Mouse (Mus musculus): ENCODE data around the gene Odf3. TPM values are rescaled to one million over a fixed set of nuclear protein-coding genes. Genes with fewer than 3 reads are reported as not detected.
"Not testable (repeated sequence)": the region's sequence is repeated elsewhere in the genome, so short reads cannot be mapped to it uniquely, and the experiment has no call there.

Gene Odf3
- polyA plus RNA-seq, 1 experiment from 2014 or later = not detected

DNA sequence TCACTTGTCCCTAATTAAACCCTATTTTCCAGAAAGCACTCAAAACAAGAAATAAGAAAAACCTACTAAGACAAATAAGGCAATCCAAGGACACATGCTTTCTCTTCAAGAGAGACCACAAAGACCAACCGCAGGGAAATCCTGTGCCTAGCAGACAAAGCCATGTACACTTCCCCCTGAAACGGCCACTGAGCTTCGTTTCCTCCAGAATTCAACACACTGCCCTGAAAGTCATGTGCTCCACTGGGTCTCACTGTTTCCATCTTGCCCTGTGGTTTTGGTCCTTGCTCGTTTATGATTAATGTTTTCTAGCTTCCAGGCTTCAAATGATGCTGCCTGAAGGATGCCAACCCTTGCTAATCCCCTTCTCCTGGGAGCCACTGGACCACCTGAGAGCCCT is 26.6 kb downstream of the Odf3 start:
- H3K27me3 ChIP-seq (ENCODE audit: poor library complexity, severe bottlenecking) = no peaks in the 10 kb centered on the region
- 89% methylated on average over 4 of the region's 4 CpGs for WGBS

GRCm38 (mm10) chr7:140877364-140877763 is 29.8 kb downstream of the Odf3 start:
- Histone ChIP-seq H3K27ac (no peak overlapping the region), H3K4me1 (peaks cover 8% of the 10 kb centered on the region), H3K36me3 (replicated peaks) (peaks cover 36% of the 10 kb centered on the region), H3K9me3 (no peaks in the 10 kb centered on the region), H3K4me3 (no peak overlapping the region), H3K27me3 (ENCODE audit: poor library complexity, severe bottlenecking) (no peaks in the 10 kb centered on the region)
- WGBS = 93% methylated on average over 6 of the region's 6 CpGs
- no peak for DNase-seq (ENCODE audit: extremely low spot score, low spot score)

More for the DNA sequence above, 26.6 kb downstream of the Odf3 start:
- Histone ChIP-seq H3K9me3 (no peaks in the 10 kb centered on the region), H3K4me3 (no peak overlapping the region), H3K36me3 (replicated peaks) (peaks cover 41% of the 10 kb centered on the region), H3K27ac (no peak overlapping the region), H3K4me1 (no peaks in the 10 kb centered on the region)
- DNase-seq (ENCODE audit: extremely low spot score, low spot score) = no peak

DNA sequence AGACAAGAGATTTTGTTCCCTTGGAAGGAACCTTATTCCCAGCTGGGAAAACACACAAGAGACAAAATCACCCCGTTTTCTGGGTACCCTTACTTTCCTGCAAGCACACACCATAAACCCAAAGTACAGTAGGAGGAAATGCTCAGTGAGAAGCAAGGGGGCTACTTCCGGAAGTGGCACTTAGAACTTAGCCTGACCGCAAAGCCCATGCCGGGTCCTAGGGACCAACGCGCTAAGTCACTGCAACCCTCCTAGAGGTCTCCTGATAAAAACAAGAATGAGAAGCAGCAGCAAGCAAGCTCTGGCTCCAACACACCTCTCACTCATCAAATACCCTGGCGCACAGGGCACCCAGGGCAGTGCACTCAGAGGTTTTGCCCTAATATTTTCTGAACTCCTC is 31.8 kb downstream of the Odf3 start:
- Histone ChIP-seq H3K27me3 (ENCODE audit: poor library complexity, severe bottlenecking) (no peaks in the 10 kb centered on the region), H3K4me1 (peaks cover 20% of the 10 kb centered on the region), H3K27ac (no peak overlapping the region), H3K36me3 (replicated peaks) (peaks cover 39% of the 10 kb centered on the region), H3K4me3 (no peak overlapping the region), H3K9me3 (no peaks in the 10 kb centered on the region)
- DNase-seq (ENCODE audit: extremely low spot score, low spot score) = no peak
- WGBS = 89% methylated on average over 7 of the region's 7 CpGs

DNA sequence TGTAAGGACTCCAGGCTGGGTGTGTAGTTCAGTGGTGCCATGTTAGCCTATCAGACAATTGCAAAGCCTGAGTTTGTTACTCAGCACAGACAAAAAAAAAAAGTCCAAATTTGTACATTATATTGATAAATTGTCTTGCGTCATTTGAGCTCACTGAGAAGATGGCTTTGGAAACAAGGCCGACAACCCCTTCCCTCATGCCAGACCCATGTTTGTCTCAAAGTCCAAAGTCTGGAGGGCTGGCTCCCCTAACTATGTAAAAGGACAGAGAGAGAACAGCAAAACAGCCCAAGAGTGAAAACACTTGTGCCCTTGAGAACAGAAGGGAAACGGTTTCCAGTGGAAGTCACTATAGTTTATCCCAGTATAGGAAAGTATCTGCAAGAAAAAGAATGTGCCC is 32.8 kb downstream of the Odf3 start:
- Histone ChIP-seq H3K4me1 (peaks cover 20% of the 10 kb centered on the region), H3K27me3 (ENCODE audit: poor library complexity, severe bottlenecking) (no peaks in the 10 kb centered on the region), H3K36me3 (replicated peaks) (peaks cover 43% of the 10 kb centered on the region), H3K9me3 (no peaks in the 10 kb centered on the region), H3K4me3 (peak overlapping the region; percentile 18; the same call in 1 of the 2 replicates), H3K27ac (no peak overlapping the region)
- WGBS = 83% methylated on average over 3 of the region's 3 CpGs
- DNase-seq (ENCODE audit: extremely low spot score, low spot score) = no peak

DNA sequence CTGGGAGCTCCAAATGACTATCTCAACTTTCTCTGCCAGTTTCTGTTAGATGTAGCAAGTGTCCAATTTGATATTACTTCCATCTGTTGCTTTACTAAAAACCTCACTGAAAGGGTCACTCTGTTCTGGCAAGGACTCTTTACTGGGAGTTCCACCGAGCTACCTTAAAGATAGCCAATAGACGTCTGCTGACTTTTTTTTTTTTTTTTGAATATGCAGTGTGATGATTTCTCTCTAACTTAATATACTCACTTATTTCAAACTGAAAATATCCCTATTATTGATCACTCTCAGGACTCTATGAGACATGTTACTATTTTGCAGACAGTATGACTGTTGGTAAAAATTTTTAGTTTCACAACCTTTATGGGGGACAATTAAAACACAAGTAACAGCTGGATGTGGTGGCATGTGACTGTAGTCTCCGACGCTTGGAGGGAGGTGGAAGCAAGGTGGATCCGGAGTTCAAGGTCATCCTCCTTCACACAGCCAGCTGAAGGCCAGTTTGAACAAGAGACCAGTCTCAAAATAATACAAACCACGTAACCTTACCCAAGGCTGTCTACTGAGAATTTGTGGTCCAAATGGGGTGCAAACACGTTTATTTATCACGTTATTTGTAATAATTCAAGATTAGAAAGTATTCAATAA is 33.4 kb downstream of the Odf3 start:
- H3K9me3 ChIP-seq = no peaks in the 10 kb centered on the region
- peaks cover 43% of the 10 kb centered on the region for H3K36me3 ChIP-seq (replicated peaks)
- H3K27me3 ChIP-seq (ENCODE audit: poor library complexity, severe bottlenecking) = no peaks in the 10 kb centered on the region
- H3K4me1 ChIP-seq = peaks cover 20% of the 10 kb centered on the region
- peak overlapping the region; percentile 98 for H3K4me3 ChIP-seq
- 36% methylated on average over 8 of the region's 8 CpGs for WGBS
- H3K27ac ChIP-seq = peak overlapping the region; percentile 88
- no peak for DNase-seq (ENCODE audit: extremely low spot score, low spot score)

DNA sequence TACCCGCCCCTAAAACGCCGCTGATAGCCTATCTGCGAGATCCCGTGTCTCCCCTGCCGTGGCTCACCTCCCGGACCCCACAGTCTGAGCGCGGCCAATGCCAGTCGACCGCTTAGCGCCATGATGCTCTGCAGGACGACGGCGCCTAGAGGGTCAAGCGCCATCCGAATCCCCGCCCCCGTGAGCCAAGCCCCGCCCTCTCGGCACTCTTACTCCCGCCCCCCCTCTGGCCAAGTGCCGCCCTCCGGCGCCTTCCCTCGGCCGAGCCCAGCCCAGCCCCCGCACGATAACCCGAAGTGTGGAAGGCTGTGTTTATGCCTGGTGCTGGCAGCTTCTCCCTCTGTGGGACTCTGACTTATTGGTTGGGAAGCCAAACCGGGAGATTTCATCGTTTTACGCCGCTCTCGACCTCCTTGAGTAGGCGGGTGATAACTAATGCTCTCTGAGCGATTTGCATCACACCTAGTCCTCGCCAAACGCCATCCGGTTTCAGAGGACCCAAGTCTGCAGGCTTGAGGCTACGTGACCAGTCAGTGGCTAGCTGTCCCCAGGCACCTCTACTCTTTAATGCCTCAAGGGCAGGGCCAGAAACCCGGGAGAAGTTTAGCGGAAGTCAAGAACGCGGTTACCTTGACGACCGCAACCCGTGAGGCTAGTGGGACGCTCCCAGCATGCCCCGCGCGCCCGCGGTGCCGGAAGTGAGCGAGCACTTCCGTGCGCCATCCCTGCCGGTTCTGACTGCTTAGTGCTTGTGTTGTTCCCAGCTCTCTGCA is 34.3 kb downstream of the Odf3 start, which contains the start of the genes Psmd13 and Sirt3:
Psmd13 (plus strand) TSS at position 273 of the 773 bp plus-strand sequence.
Sirt3 (minus strand) TSS at position 614 of the 773 bp plus-strand sequence.
- Histone ChIP-seq H3K4me3 (peak within 1 kb of the TSS; percentile 98), H3K4me1 (peaks cover 20% of the 10 kb centered on the region), H3K36me3 (replicated peaks) (peaks cover 43% of the 10 kb centered on the region), H3K27me3 (ENCODE audit: poor library complexity, severe bottlenecking) (no peaks in the 10 kb centered on the region), H3K9me3 (no peaks in the 10 kb centered on the region), H3K27ac (peak within 1 kb of the TSS; percentile 88)
- peak; percentile 91 for DNase-seq (ENCODE audit: extremely low spot score, low spot score)
- under 1% methylated on average over 59 of the region's 59 CpGs for WGBS

GRCm38 (mm10) chr7:140882469-140882803 is 34.8 kb downstream of the Odf3 start:
- Histone ChIP-seq H3K27ac (peak overlapping the region; percentile 88), H3K4me1 (peaks cover 20% of the 10 kb centered on the region), H3K9me3 (no peaks in the 10 kb centered on the region), H3K36me3 (replicated peaks) (peaks cover 43% of the 10 kb centered on the region), H3K27me3 (ENCODE audit: poor library complexity, severe bottlenecking) (no peaks in the 10 kb centered on the region), H3K4me3 (peak overlapping the region; percentile 98)
- no peak for DNase-seq (ENCODE audit: extremely low spot score, low spot score)
- under 1% methylated on average over 12 of the region's 12 CpGs for WGBS

GRCm38 (mm10) chr7:140890636-140891035 is 43.0 kb downstream of the Odf3 start:
- H3K27ac ChIP-seq; DNase-seq (ENCODE audit: extremely low spot score, low spot score); H3K9me3 ChIP-seq; H3K4me1 ChIP-seq; H3K4me3 ChIP-seq; H3K27me3 ChIP-seq (ENCODE audit: poor library complexity, severe bottlenecking): not testable (repeated sequence)
- 95% methylated on average over 16 of the region's 16 CpGs for WGBS
- peaks cover 88% of the 10 kb centered on the region for H3K36me3 ChIP-seq (replicated peaks)

DNA sequence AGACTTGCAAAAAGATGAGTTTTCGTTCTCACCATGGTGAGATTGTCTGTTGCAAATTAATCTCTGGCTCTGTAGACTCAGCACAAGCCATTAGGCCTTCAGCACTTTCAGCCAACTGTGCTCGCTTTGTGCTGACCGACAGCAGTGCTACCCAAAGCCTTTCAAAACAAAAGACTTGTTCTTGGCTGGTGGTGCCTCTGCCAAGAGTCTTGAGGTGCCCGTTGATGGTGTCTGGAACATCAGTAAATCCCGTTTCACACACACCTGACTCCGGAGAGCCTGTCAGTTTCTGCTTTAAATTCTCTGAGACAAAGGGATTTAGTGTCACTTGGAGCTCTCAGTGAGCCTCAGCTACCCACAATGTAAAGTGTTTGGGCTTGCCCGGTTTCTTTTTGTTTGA is 46.4 kb downstream of the Odf3 start:
- DNase-seq (ENCODE audit: extremely low spot score, low spot score) = no peak
- H3K27me3 ChIP-seq (ENCODE audit: poor library complexity, severe bottlenecking) = no peaks in the 10 kb centered on the region
- H3K36me3 ChIP-seq (replicated peaks) = peaks cover 88% of the 10 kb centered on the region
- WGBS = 92% methylated on average over 7 of the region's 7 CpGs
- H3K9me3 ChIP-seq = no peaks in the 10 kb centered on the region
- no peak overlapping the region for H3K4me3 ChIP-seq
- H3K4me1 ChIP-seq = no peaks in the 10 kb centered on the region
- no peak overlapping the region for H3K27ac ChIP-seq

DNA sequence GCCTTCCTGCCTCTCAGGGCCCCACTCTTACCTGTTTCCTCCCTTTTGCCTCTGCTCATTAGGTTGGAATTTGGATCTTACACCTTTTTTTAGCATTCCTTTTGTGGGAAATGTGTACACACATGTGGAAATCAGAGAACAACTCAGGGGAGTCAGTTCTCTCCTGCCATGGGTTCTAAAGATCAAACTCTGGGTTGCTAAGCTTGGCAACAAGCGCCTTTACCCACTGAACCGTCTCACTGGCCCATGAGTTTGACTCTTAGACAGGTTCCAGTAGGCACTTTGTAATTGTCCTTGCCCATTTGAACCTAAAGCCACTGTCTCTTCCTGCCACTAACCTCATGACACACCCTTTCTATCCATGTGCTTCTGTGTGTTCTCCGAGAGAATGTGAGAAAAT is 47.0 kb downstream of the Odf3 start:
- Histone ChIP-seq H3K27me3 (ENCODE audit: poor library complexity, severe bottlenecking) (no peaks in the 10 kb centered on the region), H3K4me1 (no peaks in the 10 kb centered on the region), H3K36me3 (replicated peaks) (peaks cover 86% of the 10 kb centered on the region), H3K9me3 (no peaks in the 10 kb centered on the region), H3K27ac (no peak overlapping the region), H3K4me3 (no peak overlapping the region)
- no peak for DNase-seq (ENCODE audit: extremely low spot score, low spot score)
- 96% methylated on average over 3 of the region's 3 CpGs for WGBS

DNA sequence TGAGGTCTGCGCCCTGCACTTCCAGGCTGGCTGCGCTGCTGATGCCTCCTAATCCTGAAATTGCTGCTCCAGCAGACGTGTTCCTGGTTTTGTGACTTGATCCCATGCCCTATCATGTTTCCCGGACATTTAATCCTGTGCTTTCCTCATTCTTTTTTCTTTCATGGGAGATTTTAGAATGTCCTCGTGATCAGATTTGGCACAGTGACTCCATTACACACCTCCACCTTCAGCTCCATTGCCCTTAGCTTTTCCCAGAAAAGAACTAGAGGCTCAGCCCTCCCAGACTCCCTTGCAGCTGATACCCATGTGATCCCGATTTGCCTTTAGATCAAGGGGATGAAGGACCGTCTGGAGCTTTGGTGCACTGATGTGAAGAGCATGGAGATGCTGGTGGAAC is 50.3 kb downstream of the Odf3 start:
- no peak overlapping the region for H3K27ac ChIP-seq
- 82% methylated on average over 7 of the region's 7 CpGs for WGBS
- DNase-seq (ENCODE audit: extremely low spot score, low spot score) = no peak
- H3K27me3 ChIP-seq (ENCODE audit: poor library complexity, severe bottlenecking) = no peaks in the 10 kb centered on the region
- H3K4me3 ChIP-seq = no peak overlapping the region
- no peaks in the 10 kb centered on the region for H3K9me3 ChIP-seq
- peaks cover 12% of the 10 kb centered on the region for H3K4me1 ChIP-seq
- H3K36me3 ChIP-seq (replicated peaks) = peaks cover 69% of the 10 kb centered on the region

DNA sequence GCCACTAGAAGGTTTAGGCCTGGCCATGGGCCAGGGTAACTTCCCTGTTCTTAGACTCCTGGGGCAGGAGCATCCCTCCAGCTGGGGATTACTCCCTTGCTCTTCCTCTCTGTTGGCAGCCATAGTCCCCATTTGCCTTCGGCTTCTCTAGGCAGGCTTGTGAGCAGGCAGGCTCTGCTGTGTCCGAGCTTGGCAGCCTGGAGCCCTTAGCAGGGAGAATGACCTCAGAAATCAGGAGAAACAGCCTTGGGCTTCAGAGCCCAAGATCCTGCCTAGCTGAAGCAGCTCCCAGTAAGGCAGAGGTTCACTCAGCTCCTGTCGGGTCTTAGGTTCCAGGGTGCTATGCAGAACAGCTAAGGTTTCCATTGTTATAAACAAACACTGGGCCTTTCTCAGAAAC is 51.5 kb downstream of the Odf3 start:
- H3K27ac ChIP-seq = no peak overlapping the region
- H3K4me3 ChIP-seq = no peak overlapping the region
- H3K4me1 ChIP-seq = peaks cover 16% of the 10 kb centered on the region
- peaks cover 57% of the 10 kb centered on the region for H3K36me3 ChIP-seq (replicated peaks)
- no peaks in the 10 kb centered on the region for H3K9me3 ChIP-seq
- DNase-seq (ENCODE audit: extremely low spot score, low spot score) = no peak
- no peaks in the 10 kb centered on the region for H3K27me3 ChIP-seq (ENCODE audit: poor library complexity, severe bottlenecking)
- WGBS = 85% methylated on average over 3 of the region's 3 CpGs

- Histone ChIP-seq H3K27ac (no peak within 1 kb of the TSS), H3K4me1 (peaks cover 16% of the 10 kb centered on the region), H3K27me3 (ENCODE audit: poor library complexity, severe bottlenecking) (no peaks in the 10 kb centered on the region), H3K36me3 (replicated peaks) (peaks cover 47% of the 10 kb centered on the region), H3K4me3 (no peak within 1 kb of the TSS), H3K9me3 (no peaks in the 10 kb centered on the region)
- WGBS = 86% methylated on average over 10 of the region's 10 CpGs
- no peak for DNase-seq (ENCODE audit: extremely low spot score, low spot score)
Measured at GRCm38 (mm10) chr7:140900220-140900619, 52.6 kb downstream of the Odf3 start, which contains the start of gene Cox8b. Cox8b (minus strand) TSS chr7:140900446.
